Mouse (Mus musculus) stomach, postnatal 0 days (tissue): ENCODE measurements around the gene Tnni1.

Experiments
- CTCF ChIP-seq: IDR thresholded peaks from 2 replicates; pipeline ENCODE4 v1.5.1; 2016; ENCODE audit warnings: antibody characterized with exemption, low read depth, mild to moderate bottlenecking, moderate library complexity
- EP300 ChIP-seq: optimal IDR thresholded peaks from 2 replicates; pipeline ENCODE3; 2016; ENCODE audit warnings: antibody characterized with exemption

DNA sequence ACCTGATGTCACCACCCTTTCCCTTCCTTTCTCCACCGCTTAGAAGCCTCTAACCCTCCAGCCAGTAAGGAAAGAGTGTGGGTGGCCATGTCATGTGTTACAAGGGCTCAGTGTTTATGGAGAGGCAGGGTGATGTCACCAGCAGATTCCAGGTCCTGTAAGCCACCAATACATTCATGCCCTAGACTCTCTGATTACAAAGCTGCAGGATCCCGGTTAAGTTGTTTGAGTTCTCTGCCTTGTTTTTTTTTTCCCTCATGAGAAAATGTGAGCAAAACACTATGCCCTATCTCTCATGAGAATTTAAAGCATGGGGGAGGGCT is 15.1 kb upstream of the Tnni1 start:
- TF ChIP-seq CTCF (no peak), EP300 (no peak)
